35 mouse cellular contexts compared by ENCODE assay signal in the genomic region with DNA sequence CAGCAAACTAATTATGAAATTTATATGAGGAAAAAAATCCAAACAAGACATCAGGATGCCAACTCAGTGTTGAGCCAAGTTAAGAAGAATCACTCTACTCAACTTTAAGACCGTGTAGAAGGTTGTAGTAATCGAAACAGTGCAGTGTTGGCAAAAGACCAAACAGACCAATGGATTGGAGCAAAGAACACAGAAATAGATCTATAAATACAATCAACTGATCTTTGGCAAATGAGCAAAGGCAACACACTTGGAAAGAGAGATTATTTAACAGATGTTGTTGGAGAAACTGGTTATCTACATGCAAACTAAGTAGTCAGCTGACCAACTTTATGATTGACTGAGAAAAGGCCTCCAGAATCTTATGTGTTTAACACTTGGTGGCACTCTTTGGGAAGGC.
"Had no signal": no experiment of that assay in that cellular context is flagged by ENCODE, and none has a peak within 500 bp of the region (broad histone marks: within the 10 kb centered on the region; RNA-seq: fewer than 3 reads in every experiment).

No protein-coding gene starts in this region.

- DNase-seq: heart, postnatal 10 days; heart, postnatal 14 days; heart, postnatal 36 days; heart, postnatal 4 days; kidney, adult 11 months; kidney, adult 18-20 months; kidney, adult 2 months; kidney, adult 8-10 months; kidney, adult 9 months; kidney, postnatal 10 days; kidney, postnatal 14 days; kidney, postnatal 25 days; kidney, postnatal 36 days; kidney, postnatal 4 days; layer of hippocampus, adult 9-11 months; layer of hippocampus, postnatal 36 days had no signal

- H3K4me2 ChIP-seq: heart, embryonic 11.5 days; heart, embryonic 12.5 days; heart, embryonic 13.5 days; heart, embryonic 15.5 days; hindbrain, embryonic 12.5 days; hindbrain, embryonic 13.5 days; hindbrain, embryonic 14.5 days; hindbrain, embryonic 15.5 days; intestine, embryonic 15.5 days; kidney, embryonic 15.5 days had no signal

- ATAC-seq: hindbrain, embryonic 16.5 days; hindbrain, postnatal 0 days; inflammation-experienced regulatory T-cells, adult 6 months; intestine, embryonic 15.5 days; intestine, embryonic 16.5 days; intestine, postnatal 0 days had no signal

- H3K36me3 ChIP-seq: heart, embryonic 10.5 days; heart, embryonic 12.5 days; heart, embryonic 13.5 days; heart, embryonic 15.5 days; hindbrain, embryonic 10.5 days; hindbrain, embryonic 12.5 days; hindbrain, embryonic 13.5 days; hindbrain, embryonic 15.5 days; intestine, embryonic 15.5 days; kidney, embryonic 15.5 days had no signal

- H3K9ac ChIP-seq: heart, embryonic 12.5 days; heart, embryonic 13.5 days; heart, embryonic 15.5 days; hindbrain, embryonic 12.5 days; hindbrain, embryonic 13.5 days; hindbrain, embryonic 14.5 days; hindbrain, embryonic 15.5 days; intestine, embryonic 15.5 days; kidney, embryonic 15.5 days had no signal

- H3K4me3 ChIP-seq: heart, embryonic 10.5 days; heart, embryonic 12.5 days; heart, embryonic 13.5 days; heart, embryonic 15.5 days; hindbrain, embryonic 10.5 days; hindbrain, embryonic 12.5 days; hindbrain, embryonic 13.5 days; hindbrain, embryonic 15.5 days; intestine, embryonic 15.5 days; kidney, embryonic 15.5 days; layer of hippocampus, adult 2 months had no signal

- H3K27ac ChIP-seq: heart, embryonic 10.5 days; heart, embryonic 13.5 days; heart, embryonic 15.5 days; hindbrain, embryonic 10.5 days; hindbrain, embryonic 12.5 days; hindbrain, embryonic 13.5 days; hindbrain, embryonic 14.5 days; hindbrain, embryonic 15.5 days; hindbrain, postnatal 0 days; intestine, embryonic 15.5 days; kidney, embryonic 15.5 days; kidney, postnatal 0 days; layer of hippocampus, adult 2 months had no signal

- H3K27me3 ChIP-seq: heart, embryonic 12.5 days; heart, embryonic 13.5 days; heart, embryonic 15.5 days; hindbrain, embryonic 12.5 days; hindbrain, embryonic 13.5 days; hindbrain, embryonic 15.5 days; intestine, embryonic 15.5 days; kidney, embryonic 15.5 days had no signal

- H3K4me1 ChIP-seq: heart, embryonic 10.5 days; hindbrain, embryonic 10.5 days; hindbrain, embryonic 12.5 days; hindbrain, embryonic 13.5 days; hindbrain, embryonic 15.5 days; intestine, embryonic 15.5 days had no signal

- H3K9me3 ChIP-seq: heart, embryonic 10.5 days; heart, embryonic 12.5 days; heart, embryonic 13.5 days; heart, embryonic 15.5 days; hindbrain, embryonic 10.5 days; hindbrain, embryonic 12.5 days; hindbrain, embryonic 13.5 days; hindbrain, embryonic 15.5 days; intestine, embryonic 15.5 days; kidney, embryonic 15.5 days had no signal
